Mouse (Mus musculus): ENCODE data around the gene Zdbf2.

DNA sequence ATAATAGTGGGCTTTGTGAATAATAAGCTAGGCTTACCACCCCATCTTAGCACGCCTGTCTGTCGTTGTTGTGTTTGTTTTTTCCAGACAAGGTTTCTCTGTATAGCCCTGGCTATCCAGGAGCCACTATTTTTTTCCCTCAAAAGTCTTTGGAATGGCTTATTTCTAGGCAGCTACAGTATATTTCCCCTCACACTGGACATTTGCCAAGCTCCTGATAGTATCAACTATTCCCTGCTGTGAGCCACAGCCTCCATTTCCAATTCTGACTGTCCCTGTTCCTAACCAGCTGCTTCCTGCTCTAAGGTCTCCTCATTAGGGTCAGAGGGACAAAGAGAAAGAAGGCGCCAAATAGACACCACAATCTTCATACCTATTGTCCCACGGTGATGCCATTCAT, 18.0 kb upstream of the Zdbf2 start:
- TF ChIP-seq CTCF (IDR thresholded peaks at IDR 0.05; ENCODE audit: control insufficient read depth, insufficient read depth, insufficient replicate concordance, low read depth, low read length) (no peak), POLR2A (IDR thresholded peaks at IDR 0.05; ENCODE audit: control insufficient read depth, low read depth, low read length) (no peak)

Data from testis, adult 2 months (tissue).